Mouse (Mus musculus) testis, postnatal 14 days (tissue): ENCODE data around the gene Ugt1a9.

Experiments
- DNase-seq: peaks from one replicate; pipeline ENCODE4 v3.0.0; 2021; ENCODE audit warnings: low spot score

The Ugt1a9 gene

DNA sequence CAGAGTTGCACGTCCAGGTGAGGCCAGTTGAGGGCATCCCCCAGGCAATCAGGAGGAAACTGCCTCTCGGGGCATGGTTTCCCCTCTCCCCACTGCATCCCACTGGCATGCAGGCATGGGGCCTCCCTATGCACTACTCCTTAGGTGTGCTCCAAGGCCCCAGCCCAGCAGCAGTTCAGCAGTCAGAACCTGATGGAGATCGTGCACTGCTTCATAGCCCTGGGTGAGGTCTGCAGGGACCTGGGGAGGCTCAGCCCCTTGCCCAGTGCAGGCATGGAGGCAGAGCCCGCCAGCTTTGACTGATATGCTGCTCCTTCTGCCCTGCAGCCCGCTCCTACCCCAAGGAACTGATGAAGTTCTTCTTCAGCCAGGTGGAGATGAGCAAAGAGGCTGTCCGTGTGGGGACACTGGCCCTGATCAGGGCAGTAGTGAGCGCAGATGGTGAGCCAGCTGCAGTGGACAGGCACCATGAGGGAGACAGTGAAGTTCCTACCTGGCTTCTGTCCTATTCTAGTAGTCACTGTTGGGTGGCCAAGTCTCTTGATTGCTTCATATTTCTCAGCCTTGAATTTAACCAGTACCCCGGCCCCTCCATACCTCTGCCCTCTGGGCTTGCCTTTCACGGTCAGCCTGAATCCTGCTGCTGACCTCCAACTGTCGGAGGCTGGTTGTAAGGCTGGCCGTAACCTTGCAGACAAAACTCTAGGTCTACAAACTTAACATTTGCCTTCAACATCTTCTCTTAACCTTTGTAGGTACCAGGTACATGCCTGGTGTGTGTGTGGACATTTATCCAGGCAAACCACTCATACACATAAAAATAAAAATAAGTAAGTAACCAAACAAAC, 164.7 kb downstream of the Ugt1a9 start:
- no peak for DNase-seq

GRCm38 (mm10) chr1:88235894-88236415, 165.4 kb downstream of the Ugt1a9 start:
- DNase-seq, result no peak

- DNase-seq, result no peak
Observed at GRCm38 (mm10) chr1:88237311-88237710, 166.7 kb downstream of the Ugt1a9 start.

DNA sequence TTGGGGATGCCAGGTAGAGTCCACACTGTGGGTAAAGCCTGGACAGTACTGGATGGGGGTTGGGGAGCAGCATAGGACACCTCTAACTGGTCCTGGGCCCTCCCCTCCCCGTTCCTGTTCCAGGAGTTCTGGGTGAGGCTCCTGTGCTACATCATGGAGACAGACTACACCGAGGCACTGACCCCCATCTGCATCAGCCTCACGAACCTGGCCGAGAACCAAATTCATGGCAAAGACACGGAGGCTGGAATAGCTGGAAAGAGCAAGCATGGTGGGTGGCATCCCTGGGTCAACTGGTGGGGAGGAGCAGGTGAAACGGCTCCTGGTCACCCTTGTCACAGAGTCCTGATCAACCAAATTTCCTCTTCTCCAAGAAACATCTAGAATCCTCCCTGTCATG, 168.2 kb downstream of the Ugt1a9 start:
- DNase-seq, result no peak

DNA sequence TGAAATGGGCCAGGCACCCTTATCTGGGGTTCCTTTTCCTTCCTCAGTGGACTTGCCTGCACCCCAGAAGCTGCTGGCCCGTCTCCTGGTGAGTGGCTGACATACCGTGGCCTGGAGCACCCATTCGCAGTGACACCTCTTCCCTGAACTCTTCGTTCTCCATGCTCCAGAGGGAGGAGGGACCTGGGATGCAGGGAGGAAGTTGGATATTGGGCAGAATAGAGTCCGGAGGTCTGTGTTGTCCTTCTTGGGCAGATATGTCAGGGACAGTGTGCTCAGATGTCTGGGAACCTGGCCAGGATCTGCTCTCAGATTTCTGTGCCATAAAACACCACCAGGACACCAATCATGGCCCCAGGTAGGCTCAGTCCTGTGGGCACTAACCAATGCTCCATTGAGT, 169.5 kb downstream of the Ugt1a9 start:
- DNase-seq, result no peak

- DNase-seq, result no peak
Observed at GRCm38 (mm10) chr1:88240579-88240978, 170.0 kb downstream of the Ugt1a9 start.

DNA sequence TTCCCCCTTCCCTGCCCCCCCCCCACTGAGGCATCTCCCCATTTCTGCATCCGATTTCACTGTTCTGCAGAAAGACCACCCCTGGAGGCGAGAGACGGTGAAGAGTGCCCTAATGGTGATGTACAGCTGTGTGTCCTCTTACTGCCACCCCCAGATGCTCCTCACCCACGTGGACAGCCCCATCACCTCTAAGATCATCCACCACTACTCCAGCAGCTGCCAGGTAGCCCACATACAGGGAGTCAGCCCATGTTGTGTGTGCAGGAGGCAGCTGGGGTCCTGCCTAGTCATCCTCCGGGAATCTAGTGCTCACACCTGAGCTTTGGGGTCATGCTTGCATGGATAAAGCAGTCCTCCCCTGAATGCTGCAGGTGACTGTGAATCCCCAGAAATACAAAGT, 173.3 kb downstream of the Ugt1a9 start:
- DNase-seq, result no peak

DNA sequence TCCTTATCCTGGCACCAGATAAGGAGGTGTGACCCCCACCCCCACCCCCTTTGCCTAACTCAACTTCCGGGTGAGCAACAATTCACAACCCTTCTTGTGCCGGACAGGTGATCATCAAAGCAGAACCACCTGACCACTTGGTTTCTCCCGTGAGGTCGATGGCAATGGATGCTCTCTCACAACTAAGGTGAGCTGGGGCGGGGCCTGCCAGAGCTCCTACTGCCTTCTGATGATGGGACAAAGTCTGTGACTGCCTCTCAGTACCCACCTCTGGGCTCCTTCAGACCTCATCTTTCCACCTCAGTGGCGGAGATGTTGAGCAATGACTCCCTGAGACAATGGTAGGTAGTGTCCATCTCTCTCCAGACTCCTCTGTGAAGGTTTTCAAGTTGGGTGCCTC, 175.3 kb downstream of the Ugt1a9 start:
- DNase-seq, result no peak

- no peak for DNase-seq
Observed at GRCm38 (mm10) chr1:88246386-88246785, 175.8 kb downstream of the Ugt1a9 start.

DNA sequence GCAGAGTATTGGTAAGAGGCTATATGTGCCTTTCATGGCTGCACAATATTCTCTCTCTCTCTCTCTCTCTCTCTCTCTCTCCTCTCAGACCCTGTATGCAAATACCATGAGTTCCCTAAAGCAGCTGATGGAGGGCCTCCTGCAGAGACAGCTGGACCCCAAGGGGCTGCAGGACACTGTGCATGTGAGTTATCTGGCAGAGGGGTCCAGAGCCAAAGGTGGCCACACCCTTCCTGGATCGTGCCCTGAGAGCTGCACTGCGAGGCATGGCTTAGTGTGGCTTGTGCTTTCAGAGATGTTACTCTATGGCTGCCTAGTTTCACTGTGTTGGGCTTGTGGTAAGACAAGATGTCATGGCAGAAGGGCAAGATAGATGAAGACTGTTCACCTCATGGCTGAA, 177.1 kb downstream of the Ugt1a9 start:
- no peak for DNase-seq

GRCm38 (mm10) chr1:88248658-88249057, 178.1 kb downstream of the Ugt1a9 start:
- no peak for DNase-seq

DNA sequence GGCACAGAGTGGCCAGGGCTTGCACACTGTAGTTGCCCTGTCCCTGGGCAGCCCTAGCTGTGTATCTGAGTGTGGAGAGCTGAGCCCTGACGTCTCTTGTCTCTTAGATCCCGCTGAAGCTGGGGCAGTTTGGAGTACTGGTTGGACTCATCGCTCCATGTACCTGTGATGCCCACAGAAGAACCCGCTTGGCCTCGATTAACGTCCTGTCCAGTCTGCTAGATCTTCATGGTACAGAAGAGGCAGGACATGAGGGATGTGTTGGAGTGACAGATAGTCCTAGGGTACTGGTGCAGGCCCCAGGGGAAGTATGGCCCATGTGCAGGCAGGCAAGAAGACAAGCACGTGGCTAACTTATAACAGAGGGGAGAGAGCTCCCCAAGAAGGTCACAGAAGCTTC, 179.0 kb downstream of the Ugt1a9 start:
- DNase-seq, result no peak

GRCm38 (mm10) chr1:88250023-88250422, 179.4 kb downstream of the Ugt1a9 start:
- no peak for DNase-seq

- DNase-seq, result no peak
Observed at GRCm38 (mm10) chr1:88253106-88253505, 182.5 kb downstream of the Ugt1a9 start.

DNA sequence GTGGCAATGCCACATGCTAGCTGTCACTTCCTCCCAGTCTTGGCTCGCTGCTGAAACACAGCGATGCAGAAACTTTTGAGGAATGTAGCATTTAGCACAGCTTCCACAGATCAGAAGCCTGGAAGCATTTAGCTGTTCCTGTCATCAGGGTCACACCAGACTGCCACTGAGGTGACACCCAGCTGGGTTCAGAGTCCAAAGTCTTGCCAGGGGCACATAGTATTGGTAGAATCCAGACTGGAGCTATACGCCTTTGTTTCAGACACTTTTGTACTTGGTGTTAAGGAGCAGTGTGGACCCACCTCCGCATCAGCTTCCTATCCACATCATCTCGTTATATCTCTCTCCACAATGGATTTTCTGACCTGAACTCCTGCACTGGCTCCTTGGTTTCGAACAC, 182.9 kb downstream of the Ugt1a9 start:
- DNase-seq, result no peak

DNA sequence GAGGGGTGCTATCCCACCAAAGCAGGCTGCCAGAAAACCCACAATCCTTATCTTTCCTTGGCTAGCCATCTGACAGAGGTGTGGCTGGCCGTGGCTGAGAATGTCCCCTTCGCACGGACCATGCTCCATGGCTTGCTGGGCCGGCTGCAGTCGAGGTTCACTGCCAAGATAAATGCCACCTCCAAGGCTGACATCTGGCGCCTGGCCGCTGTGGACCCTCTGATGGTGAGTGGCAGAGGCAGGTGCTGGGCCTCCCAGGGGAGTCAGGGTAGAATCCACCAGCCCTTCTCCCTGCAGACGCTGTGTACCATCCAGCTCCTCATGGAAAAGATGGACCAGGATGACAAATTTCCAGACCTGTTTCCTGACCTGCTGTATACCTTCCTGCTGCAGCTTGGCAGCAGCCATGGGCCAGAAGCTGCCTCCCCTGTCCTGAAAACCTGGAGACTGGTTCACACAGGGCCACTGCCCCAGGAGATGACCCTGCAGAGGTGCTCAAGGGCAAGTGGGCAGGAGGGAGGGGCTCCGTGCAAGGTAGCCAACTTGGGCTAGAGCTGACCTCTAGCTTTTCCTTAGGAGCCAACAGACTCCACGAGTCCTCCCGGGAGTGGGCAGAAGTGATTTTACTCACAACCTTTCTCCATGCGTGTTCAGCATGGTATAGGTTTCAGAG, 184.3 kb downstream of the Ugt1a9 start:
- no peak for DNase-seq

DNA sequence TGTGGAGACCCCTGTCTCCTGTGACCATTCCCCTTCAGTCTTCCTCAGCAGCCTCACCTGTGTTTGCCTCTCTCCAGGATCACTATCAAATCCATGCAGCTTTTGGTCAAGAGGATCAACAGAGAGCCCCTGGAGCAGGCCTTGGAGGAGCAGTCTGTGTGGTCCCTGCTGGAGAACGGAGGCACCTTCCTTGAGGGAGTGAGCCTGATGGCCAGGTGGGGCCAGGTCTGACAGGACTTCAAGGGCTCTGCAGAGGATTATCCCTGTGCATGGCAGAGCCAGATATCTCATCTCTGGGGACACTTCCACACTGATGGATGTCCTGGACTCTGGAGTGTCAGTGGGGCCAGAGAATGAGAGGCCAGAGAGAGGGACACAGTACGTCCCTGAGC, 184.9 kb downstream of the Ugt1a9 start:
- DNase-seq, result no peak

- no peak for DNase-seq
Observed at GRCm38 (mm10) chr1:88255989-88256754, 185.6 kb downstream of the Ugt1a9 start.

DNA sequence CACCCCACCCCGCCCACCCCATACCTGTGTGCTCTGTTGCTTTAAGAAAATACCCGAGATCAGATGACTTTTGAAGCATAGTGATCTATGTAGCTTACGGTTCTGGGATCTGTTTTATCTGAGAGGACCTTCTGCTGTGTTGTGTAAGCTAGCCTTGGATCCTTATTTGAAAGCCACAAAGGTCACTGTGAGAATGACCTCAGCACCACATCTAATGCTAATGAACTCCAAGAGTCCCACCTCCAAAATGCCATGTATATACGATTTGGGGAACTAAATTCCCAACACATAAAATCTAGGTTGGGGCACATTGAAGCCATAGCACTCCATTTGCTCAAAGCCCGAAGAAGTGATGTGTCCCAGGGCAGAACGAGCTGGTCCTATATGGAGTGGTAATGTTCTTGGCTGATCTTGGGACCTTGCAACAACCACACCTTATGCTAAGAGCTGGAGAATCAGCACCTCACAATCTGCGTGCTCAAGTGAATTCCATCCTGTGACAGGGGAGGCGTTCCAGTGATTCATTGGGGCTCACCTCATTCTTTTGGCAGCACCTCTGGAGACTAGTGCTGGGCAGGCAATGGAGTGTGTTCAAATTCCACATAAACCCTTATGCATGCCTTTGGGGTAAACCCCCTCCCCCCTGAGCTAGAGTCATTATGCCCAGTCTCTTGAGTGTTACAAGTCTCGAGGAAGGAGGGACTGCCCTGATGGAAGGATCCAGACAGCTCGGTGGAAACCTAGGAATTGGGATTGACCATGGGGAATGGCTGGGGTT, 186.5 kb downstream of the Ugt1a9 start:
- DNase-seq, result no peak

DNA sequence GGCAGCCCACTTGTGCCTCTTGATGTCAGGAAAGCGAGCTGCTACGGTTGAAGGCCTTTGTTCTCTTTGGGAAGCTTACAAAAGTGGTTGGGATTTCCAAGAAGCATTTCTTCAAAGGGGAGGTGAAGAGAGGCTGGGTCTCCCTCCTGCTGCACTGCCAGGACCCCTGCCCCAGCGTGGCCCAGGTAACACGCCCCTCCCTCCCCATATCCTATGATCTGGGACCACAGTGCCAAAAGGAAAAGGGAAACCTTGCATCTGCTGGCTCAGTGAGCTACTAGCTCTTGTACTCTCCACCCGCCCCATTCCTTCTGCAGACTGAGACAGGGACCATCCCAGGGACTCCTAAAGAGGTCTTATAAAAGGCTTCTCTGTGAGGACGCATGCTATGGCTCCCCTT, 187.1 kb downstream of the Ugt1a9 start:
- DNase-seq, result no peak

DNA sequence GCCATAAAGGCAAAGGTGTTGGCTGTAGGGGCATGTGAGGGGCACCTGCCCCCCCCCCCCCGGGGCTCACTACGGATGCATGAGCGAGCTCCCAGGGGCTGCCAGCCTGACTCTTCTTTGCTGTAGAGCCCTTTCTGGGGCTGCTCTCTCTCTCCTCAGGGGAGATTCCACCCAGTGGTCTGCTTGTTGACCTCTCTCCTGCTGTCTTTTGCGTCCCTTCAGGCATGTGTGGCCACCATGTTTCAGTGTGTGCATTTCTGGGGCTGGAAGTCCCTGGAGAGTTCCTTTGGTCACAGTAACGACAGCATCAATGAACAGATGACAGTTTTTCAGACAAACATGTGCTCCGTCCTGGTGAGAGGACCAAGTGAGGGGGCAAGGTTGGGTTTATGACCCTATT, 187.8 kb downstream of the Ugt1a9 start:
- no peak for DNase-seq
